Comparison of ENCODE assay signal across 29 mouse cellular contexts in the genomic region with DNA sequence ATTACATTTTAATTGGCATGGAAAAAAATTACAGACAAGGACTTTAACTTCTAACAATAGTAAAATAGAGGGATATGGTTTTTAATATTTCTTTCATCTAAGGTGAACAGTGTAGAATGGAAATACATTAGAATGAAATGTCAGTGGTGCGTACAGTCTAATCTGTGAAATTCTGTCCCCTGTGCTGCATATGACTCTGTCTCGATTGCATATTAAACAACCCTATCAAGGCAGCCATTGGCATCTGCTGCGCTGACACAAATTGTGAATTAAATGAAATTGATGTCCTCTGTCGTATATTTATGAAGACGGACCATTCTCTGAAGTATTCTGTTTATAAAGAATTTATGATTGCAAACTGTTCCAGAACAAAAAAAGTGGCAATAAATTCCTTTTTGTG.
DNase-seq lines count a peak whose midpoint lies in the region; ATAC-seq lines count a peak whose summit lies in the region.
"Had no signal": no experiment of that assay in that cellular context is flagged by ENCODE, and none has a peak within 500 bp of the region (broad histone marks: within the 10 kb centered on the region; RNA-seq: fewer than 3 reads in every experiment).

No protein-coding gene starts in this region.

- H3K4me2 ChIP-seq in hindbrain, embryonic 13.5 days = no peak overlapping the region
- H3K4me2 ChIP-seq in hindbrain, embryonic 16.5 days (ENCODE audit: low read length) = no peak overlapping the region
- no peak overlapping the region for H3K4me2 ChIP-seq in midbrain, embryonic 14.5 days (ENCODE audit: low read length)
- H3K4me2 ChIP-seq in midbrain, embryonic 13.5 days (replicated peaks) = no peak overlapping the region
- no peak overlapping the region for H3K4me2 ChIP-seq in neural tube, embryonic 13.5 days
- H3K4me2 ChIP-seq: embryonic facial prominence, embryonic 13.5 days; forebrain, embryonic 12.5 days; forebrain, embryonic 15.5 days; heart, embryonic 12.5 days; heart, embryonic 15.5 days had no signal

- H3K4me3 ChIP-seq in hindbrain, embryonic 13.5 days = no peak overlapping the region
- H3K4me3 ChIP-seq in hindbrain, embryonic 16.5 days (ENCODE audit: low read length) = no peak overlapping the region
- H3K4me3 ChIP-seq in midbrain, embryonic 14.5 days (replicated peaks; ENCODE audit: low read depth, low read length) = no peak overlapping the region
- no peak overlapping the region for H3K4me3 ChIP-seq in midbrain, embryonic 13.5 days (replicated peaks)
- no peak overlapping the region for H3K4me3 ChIP-seq in neural tube, embryonic 13.5 days
- H3K4me3 ChIP-seq: embryonic facial prominence, embryonic 10.5 days; embryonic facial prominence, embryonic 13.5 days; erythroblast, embryonic 14.5 days; forebrain, embryonic 12.5 days; forebrain, embryonic 15.5 days; heart, embryonic 12.5 days; heart, embryonic 15.5 days; hindbrain, embryonic 10.5 days had no signal

- peak; percentile 30 for DNase-seq in midbrain, embryonic 14.5 days
- no peak for DNase-seq in retina, postnatal 1 day
- DNase-seq: adrenal gland, postnatal 10 days; adrenal gland, postnatal 36 days; B cell, adult 2 months; cerebellum, adult 18-20 months; cerebellum, adult 9-10 months; cerebellum, postnatal 14 days; gastrocnemius, postnatal 25 days; heart, adult 18-20 months; heart, postnatal 10 days; heart, postnatal 36 days had no signal

- no peaks in the 10 kb centered on the region for H3K9me3 ChIP-seq in hindbrain, embryonic 13.5 days
- no peaks in the 10 kb centered on the region for H3K9me3 ChIP-seq in hindbrain, embryonic 16.5 days (ENCODE audit: control insufficient read depth, low read length)
- no peaks in the 10 kb centered on the region for H3K9me3 ChIP-seq in midbrain, embryonic 14.5 days (ENCODE audit: control insufficient read depth, low read length)
- H3K9me3 ChIP-seq in midbrain, embryonic 13.5 days = no peaks in the 10 kb centered on the region
- no peaks in the 10 kb centered on the region for H3K9me3 ChIP-seq in neural tube, embryonic 13.5 days
- H3K9me3 ChIP-seq: embryonic facial prominence, embryonic 10.5 days; embryonic facial prominence, embryonic 13.5 days; forebrain, embryonic 12.5 days; forebrain, embryonic 15.5 days; heart, embryonic 12.5 days; heart, embryonic 15.5 days; hindbrain, embryonic 10.5 days had no signal

- no peak overlapping the region for H3K9ac ChIP-seq in hindbrain, embryonic 13.5 days
- H3K9ac ChIP-seq in hindbrain, embryonic 16.5 days (ENCODE audit: low read depth, low read length) = no peak overlapping the region
- H3K9ac ChIP-seq in midbrain, embryonic 14.5 days (replicated peaks; ENCODE audit: low read length) = no peak overlapping the region
- H3K9ac ChIP-seq in midbrain, embryonic 13.5 days (replicated peaks) = no peak overlapping the region
- H3K9ac ChIP-seq in neural tube, embryonic 13.5 days = no peak overlapping the region
- H3K9ac ChIP-seq: embryonic facial prominence, embryonic 13.5 days; forebrain, embryonic 12.5 days; forebrain, embryonic 15.5 days; heart, embryonic 12.5 days; heart, embryonic 15.5 days had no signal

- H3K36me3 ChIP-seq in hindbrain, embryonic 13.5 days = peaks cover 8% of the 10 kb centered on the region
- H3K36me3 ChIP-seq in hindbrain, embryonic 16.5 days (ENCODE audit: control insufficient read depth, insufficient read depth, low read length) = 0 out of 2 replicates have a peak, but pooled peaks cover 2% of the 10 kb centered on the region
- H3K36me3 ChIP-seq in midbrain, embryonic 14.5 days (ENCODE audit: control insufficient read depth, insufficient read depth, low read length) = no peaks in the 10 kb centered on the region
- H3K36me3 ChIP-seq in midbrain, embryonic 13.5 days = peaks cover 3% of the 10 kb centered on the region; the same call in 1 of the 2 replicates
- H3K36me3 ChIP-seq in neural tube, embryonic 13.5 days = peaks cover 2% of the 10 kb centered on the region; the same call in 1 of the 2 replicates
- H3K36me3 ChIP-seq: embryonic facial prominence, embryonic 10.5 days; embryonic facial prominence, embryonic 13.5 days; forebrain, embryonic 12.5 days; G1E; heart, embryonic 12.5 days; heart, embryonic 15.5 days; hindbrain, embryonic 10.5 days had no signal

- peaks cover 23% of the 10 kb centered on the region for H3K4me1 ChIP-seq in hindbrain, embryonic 13.5 days (replicated peaks)
- no peaks in the 10 kb centered on the region for H3K4me1 ChIP-seq in hindbrain, embryonic 16.5 days (ENCODE audit: control insufficient read depth, insufficient read depth, low read depth, low read length)
- peaks cover 16% of the 10 kb centered on the region for H3K4me1 ChIP-seq in midbrain, embryonic 14.5 days (ENCODE audit: control insufficient read depth, insufficient read depth, low read length)
- H3K4me1 ChIP-seq in midbrain, embryonic 13.5 days (replicated peaks) = peaks cover 38% of the 10 kb centered on the region
- H3K4me1 ChIP-seq in neural tube, embryonic 13.5 days (replicated peaks) = peaks cover 28% of the 10 kb centered on the region
- H3K4me1 ChIP-seq: embryonic facial prominence, embryonic 13.5 days; heart, embryonic 12.5 days; heart, embryonic 15.5 days had no signal

- WGBS in hindbrain, embryonic 13.5 days = 37% methylated on average over 5 of the region's 5 CpGs
- WGBS in hindbrain, embryonic 16.5 days = 35% methylated on average over 5 of the region's 5 CpGs
- WGBS in midbrain, embryonic 14.5 days = 46% methylated on average over 5 of the region's 5 CpGs
- WGBS in midbrain, embryonic 13.5 days = 55% methylated on average over 5 of the region's 5 CpGs
- 19% methylated on average over 5 of the region's 5 CpGs for WGBS in neural tube, embryonic 13.5 days

- no peak for ATAC-seq in hindbrain, embryonic 13.5 days (ENCODE audit: low FRiP score)
- ATAC-seq in hindbrain, embryonic 16.5 days = no peak
- ATAC-seq in midbrain, embryonic 14.5 days (ENCODE audit: low FRiP score, low TSS enrichment) = no peak
- no peak for ATAC-seq in midbrain, embryonic 13.5 days
- ATAC-seq in neural tube, embryonic 13.5 days (ENCODE audit: low read depth) = peak; percentile 65; the same call in 1 of the 2 replicates
- ATAC-seq: forebrain, embryonic 15.5 days; hindbrain, postnatal 0 days; inflammation-experienced regulatory T-cells, adult 6 months; Patski had no signal

- H3K27me3 ChIP-seq in hindbrain, embryonic 13.5 days = no peaks in the 10 kb centered on the region
- no peaks in the 10 kb centered on the region for H3K27me3 ChIP-seq in hindbrain, embryonic 16.5 days (replicated peaks; ENCODE audit: control insufficient read depth, insufficient read depth, low read length)
- H3K27me3 ChIP-seq in midbrain, embryonic 14.5 days (ENCODE audit: control insufficient read depth, insufficient read depth, low read length) = no peaks in the 10 kb centered on the region
- no peaks in the 10 kb centered on the region for H3K27me3 ChIP-seq in midbrain, embryonic 13.5 days
- H3K27me3 ChIP-seq in neural tube, embryonic 13.5 days = no peaks in the 10 kb centered on the region
- H3K27me3 ChIP-seq: CH12.LX; embryonic facial prominence, embryonic 13.5 days; forebrain, embryonic 12.5 days; forebrain, embryonic 15.5 days; heart, embryonic 12.5 days; heart, embryonic 15.5 days had no signal

- peak overlapping the region; percentile 18; the same call in 1 of the 2 replicates for H3K27ac ChIP-seq in hindbrain, embryonic 13.5 days
- H3K27ac ChIP-seq in hindbrain, embryonic 16.5 days (ENCODE audit: low read depth, low read length) = no peak overlapping the region
- H3K27ac ChIP-seq in midbrain, embryonic 14.5 days (replicated peaks; ENCODE audit: low read depth, low read length) = 0 out of 2 replicates have a peak overlapping the region, but pooled peaks have one; percentile 34
- H3K27ac ChIP-seq in midbrain, embryonic 13.5 days = no peak overlapping the region
- no peak overlapping the region for H3K27ac ChIP-seq in neural tube, embryonic 13.5 days (replicated peaks)
- H3K27ac ChIP-seq: embryonic facial prominence, embryonic 10.5 days; embryonic facial prominence, embryonic 13.5 days; forebrain, embryonic 12.5 days; forebrain, embryonic 15.5 days; heart, embryonic 15.5 days; hindbrain, embryonic 10.5 days; hindbrain, postnatal 0 days had no signal

Comparison
In these comparisons a context has a peak if more than half of its experiments do, and no peak if none do; other contexts are left out.
1. H3K27ac ChIP-seq: peak in hindbrain, embryonic 13.5 days (single experiment) and midbrain, embryonic 14.5 days (single experiment); none in hindbrain, embryonic 16.5 days (single experiment), midbrain, embryonic 13.5 days (single experiment) and neural tube, embryonic 13.5 days (single experiment).